Mouse (Mus musculus) heart, postnatal 36 days (tissue): Measurements from ENCODE around the gene Pigk. TPM values are rescaled to one million over a fixed set of nuclear protein-coding genes. Genes with fewer than 3 reads are reported as not detected.

Experiments
- DNase-seq, 2 experiments: peaks; one replicate each; pipeline ENCODE4 v3.0.0; 2021 to 2022
- intact Hi-C: fragments of 180-260 bp; cut with DNase I; formaldehyde crosslinking; loops from one replicate; pipeline ENCODE4 v1.15.1; 2025
- total RNA-seq, 2 experiments: library from RNA; stranded (reverse); gene quantifications; 2 replicates each; pipeline ENCODE4 v1.2.3; 2021

The Pigk gene
- total RNA-seq, 2 experiments from 2014 or later = 25.0 to 25.4 TPM

DNA sequence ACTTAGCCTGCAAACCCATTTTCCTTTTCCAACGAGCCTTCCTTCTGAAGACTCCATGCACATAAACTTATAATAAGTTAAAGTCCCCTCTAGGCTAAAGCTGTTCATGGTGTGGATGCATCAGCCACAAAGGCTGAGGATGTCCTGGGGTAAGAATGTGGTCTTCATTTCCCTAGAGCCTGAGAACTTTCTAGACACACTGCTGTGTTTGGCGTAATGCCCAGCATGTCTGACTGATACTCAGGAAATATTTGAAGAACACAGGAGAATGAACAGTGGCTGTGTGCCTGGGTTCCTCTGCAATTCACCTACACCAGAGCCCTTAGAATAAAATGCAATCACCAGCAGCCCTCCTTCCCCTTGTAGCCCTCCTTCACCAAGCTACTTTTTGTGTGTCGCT lies 117.5 kb downstream of the Pigk start:
- DNase-seq = no peak
- intact Hi-C loops = no loop called here

- no peak for DNase-seq
- intact Hi-C loops = no loop called here
Observed at GRCm38 (mm10) chr3:152831974-152832373, 118.1 kb downstream of the Pigk start.

- intact Hi-C loops = no loop called here
- DNase-seq = no peak
Observed at GRCm38 (mm10) chr3:152832436-152832835, 118.5 kb downstream of the Pigk start.

- intact Hi-C loops = no loop called here
- DNase-seq = no peak
Observed at GRCm38 (mm10) chr3:152837407-152837806, 123.5 kb downstream of the Pigk start.

- no peak for DNase-seq
- intact Hi-C loops = no loop called here
Observed at GRCm38 (mm10) chr3:152837938-152838337, 124.0 kb downstream of the Pigk start.

DNA sequence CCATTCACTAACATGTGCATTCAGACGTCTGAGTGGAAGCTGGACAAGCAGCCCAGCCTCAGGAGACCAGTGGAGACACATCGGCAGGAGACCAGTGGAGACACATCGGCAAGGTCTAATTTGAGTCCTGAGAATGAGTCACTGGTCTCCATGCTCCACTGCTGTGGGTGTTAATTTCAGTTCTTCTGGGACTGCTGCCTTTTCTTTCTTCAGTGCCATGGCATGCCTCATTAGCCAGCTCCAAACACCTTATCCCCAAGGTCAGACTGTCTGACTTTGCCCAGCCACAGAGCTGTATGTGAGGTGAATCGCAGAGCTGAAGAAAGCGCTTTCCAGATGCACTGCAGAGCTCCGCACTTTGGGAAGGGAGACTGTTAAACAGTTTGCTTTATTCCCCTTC lies 127.4 kb downstream of the Pigk start:
- intact Hi-C loops = no loop called here
- no peak for DNase-seq

DNA sequence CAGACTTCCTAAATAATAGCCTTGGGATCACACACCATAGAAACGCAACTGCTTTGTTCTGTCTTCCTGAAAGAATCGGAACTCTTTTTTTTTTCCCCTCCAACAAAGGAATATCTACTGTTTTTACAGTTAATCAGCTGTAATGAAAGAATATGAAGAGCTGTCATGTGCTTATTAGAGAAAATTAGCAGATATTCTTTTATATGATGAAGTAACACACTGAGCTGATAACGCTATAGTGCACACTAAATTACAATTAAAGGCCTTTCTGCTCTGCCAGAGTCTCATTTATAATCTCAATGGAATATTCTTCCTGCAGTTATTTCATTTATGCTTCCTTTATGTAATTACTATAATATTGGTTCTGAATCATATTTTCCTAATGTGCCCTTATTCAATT lies 128.7 kb downstream of the Pigk start:
- no peak for DNase-seq
- intact Hi-C loops = no loop called here

GRCm38 (mm10) chr3:152843925-152844324 lies 130.0 kb downstream of the Pigk start:
- intact Hi-C loops = no loop called here
- no peak for DNase-seq

DNA sequence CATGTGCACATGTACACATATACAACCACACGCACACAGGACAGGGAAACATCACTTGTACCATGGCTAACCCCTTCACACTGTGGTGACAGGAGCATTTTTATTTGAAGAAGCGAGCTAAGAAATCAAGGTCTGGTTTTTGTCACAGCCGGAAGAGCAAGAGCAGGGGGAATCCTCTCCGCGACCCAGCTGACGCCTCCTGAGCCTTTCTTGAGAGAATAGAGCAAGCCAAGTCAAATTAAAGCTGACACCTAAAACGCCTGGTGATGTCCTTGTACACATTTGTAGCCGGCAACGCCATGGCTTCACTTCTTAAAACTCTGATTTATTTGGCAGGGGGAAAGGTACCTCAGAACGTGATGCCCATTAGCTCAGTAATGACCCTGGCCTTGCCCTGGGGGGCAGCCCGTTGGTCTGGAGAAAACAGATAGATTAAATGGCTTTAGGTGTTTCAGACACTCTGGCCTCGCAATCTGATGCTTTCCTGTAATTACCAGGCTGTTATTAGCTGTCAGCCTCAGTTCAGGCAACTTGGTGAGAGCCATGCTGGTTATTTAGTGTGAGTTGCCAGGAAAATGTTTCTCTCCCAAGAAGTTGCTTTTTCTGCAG lies 141.2 kb downstream of the Pigk start:
- DNase-seq = no peak
- intact Hi-C loops = no loop called here

DNA sequence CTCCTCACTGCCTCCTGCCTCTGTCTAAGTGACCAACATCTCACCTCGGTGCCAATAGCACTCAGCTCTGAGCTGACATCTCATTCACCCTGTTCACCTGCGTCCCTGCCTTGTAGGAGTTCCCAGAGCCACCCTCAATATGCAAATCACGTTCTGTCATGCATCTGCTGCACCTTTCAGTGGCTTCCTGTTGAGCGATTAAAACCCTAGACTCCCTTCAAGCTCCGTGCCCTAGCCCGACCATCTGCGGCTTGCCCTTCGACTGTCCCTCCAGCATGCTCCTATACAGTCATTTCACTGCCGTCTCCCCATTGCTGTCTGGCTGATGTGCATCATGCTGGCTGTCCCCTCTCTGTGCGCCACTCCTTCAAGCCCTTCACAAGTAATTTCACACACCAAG lies 142.2 kb downstream of the Pigk start:
- DNase-seq = no peak
- intact Hi-C loops = no loop called here

DNA sequence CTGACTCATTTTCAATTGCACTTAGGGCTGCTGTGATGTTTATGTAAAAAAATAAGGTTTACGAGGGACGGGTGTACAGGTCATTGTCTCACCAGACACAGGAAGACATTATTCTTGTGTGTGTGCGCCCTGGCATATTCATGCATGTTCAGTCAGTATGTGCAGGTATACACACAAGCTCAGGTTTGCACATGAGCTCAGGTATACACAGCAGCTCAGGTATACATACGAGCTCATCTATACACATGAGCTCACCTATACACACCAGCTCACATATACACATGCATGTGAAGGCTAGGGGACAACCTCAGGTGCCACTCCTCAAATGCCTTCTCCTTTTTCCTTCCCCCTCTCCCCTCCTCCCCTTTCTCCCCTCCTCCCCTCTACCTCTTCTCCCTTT lies 147.6 kb downstream of the Pigk start:
- DNase-seq = no peak
- intact Hi-C loops = no loop called here

- DNase-seq = no peak
- intact Hi-C loops = no loop called here
Observed at GRCm38 (mm10) chr3:152861978-152862377, 148.1 kb downstream of the Pigk start.

GRCm38 (mm10) chr3:152866035-152866965 lies 152.4 kb downstream of the Pigk start:
- no peak for DNase-seq
- intact Hi-C loops = no loop called here

DNA sequence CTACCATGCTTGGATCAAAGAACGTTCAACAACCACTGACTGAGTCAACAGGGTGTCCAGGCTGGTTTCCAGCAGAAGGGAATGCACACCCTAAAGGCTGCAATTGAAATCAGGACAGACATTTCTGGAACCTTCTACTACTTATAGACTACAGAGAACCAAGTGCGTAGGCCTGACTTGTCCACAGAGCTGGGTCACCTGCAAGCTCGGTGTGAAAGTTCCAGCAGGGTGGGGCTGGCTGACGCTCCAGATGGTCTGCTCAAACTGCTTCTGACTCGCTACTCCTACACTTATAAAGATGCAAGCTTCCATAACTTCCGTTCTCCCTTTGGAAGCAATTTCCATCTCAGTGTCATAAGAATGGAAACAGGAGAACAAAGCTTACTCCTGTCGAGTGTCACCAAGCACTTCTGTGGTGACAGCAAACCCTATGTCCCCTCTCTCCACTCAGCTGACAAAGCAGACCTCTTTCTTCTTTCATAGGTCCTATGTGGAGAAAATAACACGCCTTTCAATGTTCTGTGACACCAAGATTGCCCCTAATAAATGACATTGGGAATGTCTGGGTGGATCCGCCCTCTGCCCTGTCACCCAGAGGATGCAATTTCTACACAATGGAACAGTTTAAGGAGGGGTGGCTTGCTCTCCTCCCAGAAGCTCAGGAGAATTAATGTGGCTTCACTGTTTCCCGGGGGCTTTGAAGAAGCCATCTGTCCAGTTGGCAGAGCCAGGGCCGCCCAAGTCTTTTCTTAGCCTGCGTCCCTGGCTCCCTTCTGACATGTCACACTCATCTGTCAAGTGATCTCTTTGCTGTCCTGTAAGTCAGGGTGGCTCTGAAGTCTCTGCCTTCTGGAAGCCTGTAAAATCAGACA lies 154.0 kb downstream of the Pigk start:
- intact Hi-C loops = no loop called here

DNA sequence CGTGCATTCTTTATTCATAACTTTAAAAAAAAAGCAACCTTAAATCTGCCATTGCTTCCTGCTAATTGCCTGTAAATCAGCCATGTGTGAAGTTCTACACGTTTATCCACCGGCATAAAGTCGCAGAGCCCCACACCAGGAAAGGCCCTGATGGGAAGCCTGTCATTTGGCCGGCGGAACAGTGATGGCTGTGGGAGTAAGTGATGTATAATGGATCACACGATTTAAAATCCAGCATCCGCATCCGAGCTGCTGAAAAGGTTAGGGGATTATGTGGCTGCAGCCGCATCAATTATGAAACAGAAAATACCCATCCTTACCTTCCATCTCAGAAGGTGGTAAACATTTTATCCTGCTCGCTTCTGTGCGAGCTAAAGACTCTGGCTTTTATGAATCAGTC lies 158.2 kb downstream of the Pigk start:
- no peak for DNase-seq
- intact Hi-C loops = no loop called here

More for the DNA sequence above, 154.0 kb downstream of the Pigk start:
- no peak for DNase-seq

- no peak for DNase-seq
- intact Hi-C loops = no loop called here
Observed at GRCm38 (mm10) chr3:152872596-152872995, 158.7 kb downstream of the Pigk start.

DNA sequence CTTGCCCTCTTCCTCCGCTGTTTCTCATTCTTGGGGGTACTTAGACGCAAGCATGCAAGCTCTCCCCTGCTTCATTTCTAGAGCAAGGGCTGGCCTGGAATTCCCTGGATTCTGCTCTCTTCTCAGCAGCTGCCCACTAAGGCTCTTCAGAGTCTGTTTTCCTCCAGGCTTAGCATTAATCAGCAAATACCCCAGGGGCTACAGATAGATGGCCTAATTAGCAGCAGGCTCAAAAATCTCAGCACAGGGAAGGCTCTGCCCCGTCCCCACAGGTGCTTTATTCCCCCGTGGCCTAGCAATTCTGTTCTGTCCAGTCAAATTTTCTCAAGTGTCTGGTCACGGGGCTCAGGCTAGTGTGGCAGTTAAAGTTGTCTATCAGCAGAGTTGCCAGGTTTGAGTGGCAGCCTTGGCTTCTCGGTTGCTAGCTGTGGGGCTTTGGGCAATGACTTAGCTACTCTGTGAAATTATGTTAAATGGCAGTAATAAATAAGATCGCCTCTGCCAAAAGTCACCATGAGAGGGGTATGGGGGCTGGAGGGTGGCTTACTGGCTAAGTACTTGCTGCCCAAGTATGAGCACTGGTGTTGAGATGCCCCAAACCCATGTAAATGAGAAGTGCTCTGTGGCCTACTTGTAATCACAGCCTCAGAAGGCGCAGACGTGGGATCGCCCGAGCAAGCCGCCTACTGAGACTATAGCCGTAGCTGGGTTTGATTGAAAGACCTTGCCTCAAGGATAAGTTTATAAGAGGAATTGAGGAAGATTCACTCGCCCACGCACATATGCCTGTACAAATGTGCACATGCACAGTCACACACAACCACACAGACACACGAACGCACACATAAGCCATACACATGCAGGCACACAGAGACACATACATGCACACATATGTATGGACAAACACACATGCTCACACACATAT lies 160.8 kb downstream of the Pigk start:
- DNase-seq = no peak
- intact Hi-C loops = no loop called here

GRCm38 (mm10) chr3:152875723-152876290 lies 161.9 kb downstream of the Pigk start:
- intact Hi-C loops = no loop called here
- no peak for DNase-seq

DNA sequence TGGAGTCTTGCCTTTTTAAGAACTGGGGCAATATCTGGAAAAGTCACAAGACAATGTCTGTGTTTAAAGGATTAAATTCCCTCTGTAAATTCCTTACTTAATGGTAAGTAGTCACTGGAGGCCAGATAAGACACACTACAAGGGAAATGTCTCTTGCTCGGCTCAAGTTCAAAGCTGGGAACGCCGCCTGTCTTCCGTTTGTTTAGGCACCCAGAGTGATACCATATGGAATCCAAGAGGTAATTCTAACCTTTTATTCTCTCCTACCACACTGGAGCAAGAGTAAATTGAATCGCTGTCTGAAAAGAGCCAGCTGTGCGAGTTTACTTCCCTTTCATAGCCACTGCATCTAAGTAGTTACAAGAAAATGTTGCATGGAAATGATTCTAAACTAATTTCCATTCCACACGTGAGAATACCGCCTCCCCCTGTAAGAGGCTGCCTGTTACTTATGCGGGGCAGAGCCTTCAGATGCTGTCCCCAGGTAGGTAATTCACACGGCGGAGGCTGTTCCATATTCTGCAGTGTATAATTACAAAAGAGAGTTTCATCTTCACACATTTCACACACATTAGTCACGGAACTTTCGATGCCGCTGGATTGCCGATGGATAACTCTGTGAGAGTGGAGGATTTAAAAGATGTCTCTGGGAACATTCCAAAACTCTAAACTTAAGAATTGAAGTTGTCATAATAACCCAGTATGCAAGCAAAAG lies 166.4 kb downstream of the Pigk start:
- intact Hi-C loops = no loop called here
- no peak for DNase-seq
